Mouse (Mus musculus): ENCODE data around the gene Ttc12. TPM values are rescaled to one million over a fixed set of nuclear protein-coding genes. Genes with fewer than 3 reads are reported as not detected.

Ttc12 gene
- total RNA-seq, 1 experiment from 2014 or later = 2.4 TPM

- no peak for ATAC-seq (replicated peaks; ENCODE audit: insufficient number of reproducible peaks, low FRiP score, low TSS enrichment, poor library complexity, severe bottlenecking)
These were observed 13.9 kb upstream of the Ttc12 start for GRCm38 (mm10) chr9:49499878-49500277.

DNA sequence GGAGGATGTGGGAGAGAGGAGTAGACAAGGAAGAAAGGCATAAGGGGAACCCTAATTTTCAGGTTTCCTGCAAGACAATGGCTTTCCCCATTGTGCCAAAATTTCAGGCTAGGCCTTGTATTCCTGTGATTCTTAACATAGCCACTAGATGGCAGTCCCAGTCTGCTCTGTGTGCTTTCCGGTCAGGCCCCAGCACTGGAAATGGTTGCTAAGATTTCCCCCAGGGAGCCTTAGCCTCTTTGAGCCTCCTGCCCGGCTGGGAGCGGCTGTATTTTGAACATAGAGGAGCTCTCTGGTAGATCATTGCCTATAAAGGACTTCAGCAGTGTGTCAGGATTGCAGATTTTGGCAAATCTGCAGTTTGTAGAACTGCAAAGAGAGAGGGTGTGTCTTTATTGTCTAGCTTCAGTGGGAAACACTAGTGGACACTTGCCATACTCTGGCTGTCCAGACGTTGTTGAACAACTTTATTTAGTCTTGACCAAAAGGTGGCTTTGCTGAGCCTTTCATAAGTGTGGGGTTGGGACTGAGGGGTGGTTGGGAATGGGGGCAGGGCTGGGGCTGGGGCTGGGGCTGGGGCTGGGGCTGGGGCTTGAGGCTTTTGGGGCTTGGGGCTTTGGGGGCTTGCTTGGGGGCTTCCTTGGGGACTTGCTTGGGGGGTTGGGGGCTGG is 8.1 kb upstream of the Ttc12 start:
- peak; percentile 58; the same call in 1 of the 2 replicates for ATAC-seq (replicated peaks; ENCODE audit: insufficient number of reproducible peaks, low FRiP score, low TSS enrichment, poor library complexity, severe bottlenecking)

- ATAC-seq (replicated peaks; ENCODE audit: insufficient number of reproducible peaks, low FRiP score, low TSS enrichment, poor library complexity, severe bottlenecking) = no peak
These were observed 4.6 kb upstream of the Ttc12 start for GRCm38 (mm10) chr9:49490609-49491008.

- peak; percentile 80 for ATAC-seq (replicated peaks; ENCODE audit: insufficient number of reproducible peaks, low FRiP score, low TSS enrichment, poor library complexity, severe bottlenecking)
These were observed 3.2 kb upstream of the Ttc12 start for GRCm38 (mm10) chr9:49488912-49489895.

GRCm38 (mm10) chr9:49488258-49488657 is 2.2 kb upstream of the Ttc12 start:
- ATAC-seq (replicated peaks; ENCODE audit: insufficient number of reproducible peaks, low FRiP score, low TSS enrichment, poor library complexity, severe bottlenecking) = no peak

- no peak for ATAC-seq (replicated peaks; ENCODE audit: insufficient number of reproducible peaks, low FRiP score, low TSS enrichment, poor library complexity, severe bottlenecking)
These were observed 1.6 kb upstream of the Ttc12 start for GRCm38 (mm10) chr9:49487657-49487943.

GRCm38 (mm10) chr9:49486805-49487656 is 1.0 kb upstream of the Ttc12 start:
- no peak for ATAC-seq (replicated peaks; ENCODE audit: insufficient number of reproducible peaks, low FRiP score, low TSS enrichment, poor library complexity, severe bottlenecking)

- no peak for ATAC-seq (replicated peaks; ENCODE audit: insufficient number of reproducible peaks, low FRiP score, low TSS enrichment, poor library complexity, severe bottlenecking)
These were observed 654 bp downstream of the Ttc12 start for GRCm38 (mm10) chr9:49485250-49485891.

GRCm38 (mm10) chr9:49483316-49483715 is 2.7 kb downstream of the Ttc12 start:
- ATAC-seq (replicated peaks; ENCODE audit: insufficient number of reproducible peaks, low FRiP score, low TSS enrichment, poor library complexity, severe bottlenecking) = no peak

DNA sequence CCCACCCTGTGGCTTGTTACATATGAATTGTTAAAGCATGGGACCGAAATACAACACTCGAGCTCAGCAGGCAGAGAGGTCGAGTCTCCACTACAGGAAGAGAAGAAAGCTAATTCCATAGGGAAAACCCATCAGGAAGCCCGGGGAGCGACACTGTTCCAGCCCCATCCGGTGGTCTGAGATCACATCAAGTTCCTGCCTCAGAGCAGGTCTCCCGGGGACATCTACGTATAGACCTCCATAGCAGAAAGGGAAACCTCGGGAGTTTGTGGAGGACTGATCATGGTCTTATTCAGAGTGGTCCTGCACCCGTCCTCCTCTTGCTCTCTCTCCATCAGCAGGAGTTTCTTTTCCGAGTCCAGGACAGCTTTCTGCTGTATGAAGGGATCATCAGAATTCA is 13.9 kb downstream of the Ttc12 start:
- ATAC-seq (replicated peaks; ENCODE audit: insufficient number of reproducible peaks, low FRiP score, low TSS enrichment, poor library complexity, severe bottlenecking) = no peak

- ATAC-seq (replicated peaks; ENCODE audit: insufficient number of reproducible peaks, low FRiP score, low TSS enrichment, poor library complexity, severe bottlenecking) = no peak
These were observed 15.1 kb downstream of the Ttc12 start for GRCm38 (mm10) chr9:49470946-49471345.

GRCm38 (mm10) chr9:49470006-49470405 is 16.0 kb downstream of the Ttc12 start:
- no peak for ATAC-seq (replicated peaks; ENCODE audit: insufficient number of reproducible peaks, low FRiP score, low TSS enrichment, poor library complexity, severe bottlenecking)

GRCm38 (mm10) chr9:49456136-49456535 is 29.9 kb downstream of the Ttc12 start:
- no peak for ATAC-seq (replicated peaks; ENCODE audit: insufficient number of reproducible peaks, low FRiP score, low TSS enrichment, poor library complexity, severe bottlenecking)

- ATAC-seq (replicated peaks; ENCODE audit: insufficient number of reproducible peaks, low FRiP score, low TSS enrichment, poor library complexity, severe bottlenecking) = no peak
These were observed 33.6 kb downstream of the Ttc12 start for GRCm38 (mm10) chr9:49452396-49452795.

DNA sequence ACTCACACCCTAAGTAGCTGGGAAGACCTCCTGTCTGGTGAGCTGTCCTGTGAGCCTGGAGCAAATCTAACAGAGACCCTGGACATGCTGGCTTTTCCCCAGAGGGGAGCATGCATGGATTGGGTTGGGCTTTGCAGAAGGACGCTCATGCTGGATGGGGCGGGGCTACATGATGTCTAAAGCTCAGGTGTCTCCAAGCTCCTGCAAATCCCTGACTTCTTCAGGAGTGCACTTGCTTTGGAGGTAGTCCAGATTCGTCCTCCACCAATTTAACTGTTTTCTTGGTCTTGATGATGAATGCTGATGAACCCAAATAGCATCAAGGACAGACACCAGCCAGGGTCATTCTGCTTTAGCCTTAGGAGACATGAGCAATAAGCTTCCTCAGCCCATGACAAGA is 35.5 kb downstream of the Ttc12 start:
- no peak for ATAC-seq (replicated peaks; ENCODE audit: insufficient number of reproducible peaks, low FRiP score, low TSS enrichment, poor library complexity, severe bottlenecking)

DNA sequence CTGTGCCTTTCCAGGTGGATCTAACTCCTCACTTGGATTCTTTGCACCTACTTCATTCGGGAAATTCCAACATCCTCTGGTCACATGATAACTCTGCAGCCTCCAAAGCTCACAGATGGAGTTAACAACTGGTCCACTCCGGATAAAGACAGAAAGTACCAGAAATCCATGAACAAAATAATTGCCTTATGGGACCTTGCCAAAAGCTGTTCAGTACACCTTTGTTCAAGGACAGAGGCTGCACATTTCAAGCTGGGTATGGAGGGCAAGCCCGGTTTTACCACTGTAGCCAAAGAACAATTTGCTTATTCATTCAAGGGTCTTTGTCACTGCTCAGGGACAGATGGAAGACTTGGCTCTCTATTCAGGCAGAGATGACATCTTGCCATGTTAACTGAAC is 43.4 kb downstream of the Ttc12 start:
- no peak for ATAC-seq (replicated peaks; ENCODE audit: insufficient number of reproducible peaks, low FRiP score, low TSS enrichment, poor library complexity, severe bottlenecking)

DNA sequence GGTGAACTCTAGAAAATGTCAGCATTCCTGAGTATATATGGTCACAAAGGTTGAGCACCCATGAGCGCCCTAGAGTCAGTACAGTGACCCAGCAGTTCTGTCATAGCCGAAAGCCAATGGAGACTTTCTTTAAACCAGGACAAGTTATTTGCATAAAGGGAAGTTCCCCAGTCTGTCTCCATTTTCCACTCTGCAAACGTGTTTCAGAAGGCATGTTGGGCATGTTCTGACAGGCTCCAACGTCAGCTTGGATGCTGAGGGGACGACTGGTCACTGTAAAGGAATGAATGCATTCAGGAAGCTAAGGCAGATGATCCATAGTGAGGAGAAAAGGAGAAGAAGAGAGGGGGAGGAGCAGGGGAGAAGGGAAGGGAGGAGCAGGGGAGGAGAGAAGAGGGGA is 58.5 kb downstream of the Ttc12 start:
- no peak for ATAC-seq (replicated peaks; ENCODE audit: insufficient number of reproducible peaks, low FRiP score, low TSS enrichment, poor library complexity, severe bottlenecking)

DNA sequence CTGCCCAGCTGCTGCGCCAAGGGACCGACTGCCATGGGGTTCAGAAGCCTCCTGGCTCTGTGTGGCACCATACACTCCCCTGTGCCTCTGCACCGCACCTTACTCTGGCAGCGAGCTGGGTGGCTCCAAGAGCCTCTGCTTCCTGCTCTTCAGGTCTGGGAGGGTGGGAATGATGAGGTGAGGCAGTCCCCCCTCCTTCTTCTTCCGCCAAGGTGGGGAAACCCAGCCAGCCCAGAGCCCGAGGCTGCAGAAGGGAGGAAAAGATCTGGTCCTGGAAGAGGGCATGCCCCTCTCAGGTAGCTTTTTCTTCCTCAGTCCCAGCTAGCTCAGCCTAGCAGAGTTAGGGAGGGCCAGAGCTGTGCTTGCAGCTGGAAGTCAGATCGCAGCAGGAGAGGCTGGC is 59.1 kb downstream of the Ttc12 start, which contains the start of gene Ankk1:
Ankk1 (minus strand) TSS at position 101 of the 400 bp plus-strand sequence.
- no peak for ATAC-seq (replicated peaks; ENCODE audit: insufficient number of reproducible peaks, low FRiP score, low TSS enrichment, poor library complexity, severe bottlenecking)

GRCm38 (mm10) chr9:49425585-49425984 is 60.4 kb downstream of the Ttc12 start:
- no peak for ATAC-seq (replicated peaks; ENCODE audit: insufficient number of reproducible peaks, low FRiP score, low TSS enrichment, poor library complexity, severe bottlenecking)

Measured in monocyte, adult 5-6 weeks (primary cell).